Mouse (Mus musculus): ENCODE results near the gene Sin3a. TPM values are rescaled to one million over a fixed set of nuclear protein-coding genes. Genes with fewer than 3 reads are reported as not detected.

Sin3a gene
- total RNA-seq, 1 experiment from 2014 or later: 73.2 TPM

GRCm38 (mm10) chr9:57137777-57138176, 65.9 kb downstream of the Sin3a start:
- DNase-seq: no peak

GRCm38 (mm10) chr9:57138507-57138906, 66.7 kb downstream of the Sin3a start:
- no peak for DNase-seq

DNA sequence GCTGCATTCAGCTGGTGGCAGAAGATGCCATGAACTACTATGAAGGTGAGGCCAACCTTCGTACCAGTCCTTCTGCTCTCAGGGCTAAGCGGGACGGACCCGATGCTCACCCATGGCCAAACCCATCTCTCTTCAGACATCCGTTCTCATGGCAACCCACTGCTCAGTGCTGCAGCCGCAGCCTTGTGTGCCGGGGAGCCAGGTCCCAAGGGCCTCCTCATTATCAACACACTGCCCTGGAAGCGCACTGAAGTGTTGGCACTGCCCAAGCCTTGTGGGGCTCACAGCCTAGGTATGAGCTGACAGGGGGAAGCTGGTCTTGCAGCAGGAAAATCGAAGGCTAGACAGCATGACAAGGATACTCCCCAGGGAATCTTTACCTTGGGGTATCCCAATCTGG, 67.3 kb downstream of the Sin3a start:
- DNase-seq: no peak

- no peak for DNase-seq
These were observed 67.7 kb downstream of the Sin3a start for GRCm38 (mm10) chr9:57139571-57139970.

- DNase-seq: no peak
These were observed 69.8 kb downstream of the Sin3a start for GRCm38 (mm10) chr9:57141417-57142353.

DNA sequence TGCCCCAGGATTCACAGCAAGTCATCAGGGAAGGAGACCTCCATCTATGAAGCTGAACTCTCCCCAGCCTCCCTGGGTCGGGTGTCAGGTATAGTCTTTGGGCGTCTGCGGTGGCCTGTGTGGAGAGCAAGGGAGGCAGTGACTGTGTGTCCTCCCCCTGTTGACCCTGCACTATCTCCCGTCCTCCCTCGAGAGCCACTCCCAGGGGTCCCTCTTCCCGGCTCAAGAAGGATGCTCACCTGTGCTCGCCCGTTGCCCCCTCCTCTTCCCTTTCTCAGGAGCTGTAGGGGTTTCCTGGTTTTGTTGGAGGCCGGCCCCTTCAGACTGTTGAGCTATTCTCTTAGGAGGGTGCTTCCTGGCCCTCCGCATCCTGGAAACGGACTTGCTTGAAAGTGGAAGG, 71.4 kb downstream of the Sin3a start:
- no peak for DNase-seq

DNA sequence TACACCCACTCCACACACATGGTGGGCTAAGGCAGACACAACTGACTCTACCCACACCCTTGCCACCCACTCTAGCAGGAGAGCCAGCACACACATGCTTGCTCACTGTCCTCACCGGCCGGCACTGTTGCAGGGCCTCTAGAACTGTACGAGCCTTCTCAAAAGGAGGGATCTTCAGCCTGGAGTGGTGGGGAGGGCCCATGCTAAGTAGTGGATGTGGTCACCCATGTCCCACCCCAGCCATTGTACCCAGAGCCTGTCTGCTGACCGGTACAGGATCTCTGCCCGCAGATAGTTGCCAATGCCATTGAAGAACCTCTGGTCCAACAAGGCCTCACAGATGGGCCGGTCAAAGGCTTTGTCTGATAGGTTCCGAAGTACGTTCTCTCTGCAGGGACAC, 73.0 kb downstream of the Sin3a start:
- DNase-seq: no peak

DNA sequence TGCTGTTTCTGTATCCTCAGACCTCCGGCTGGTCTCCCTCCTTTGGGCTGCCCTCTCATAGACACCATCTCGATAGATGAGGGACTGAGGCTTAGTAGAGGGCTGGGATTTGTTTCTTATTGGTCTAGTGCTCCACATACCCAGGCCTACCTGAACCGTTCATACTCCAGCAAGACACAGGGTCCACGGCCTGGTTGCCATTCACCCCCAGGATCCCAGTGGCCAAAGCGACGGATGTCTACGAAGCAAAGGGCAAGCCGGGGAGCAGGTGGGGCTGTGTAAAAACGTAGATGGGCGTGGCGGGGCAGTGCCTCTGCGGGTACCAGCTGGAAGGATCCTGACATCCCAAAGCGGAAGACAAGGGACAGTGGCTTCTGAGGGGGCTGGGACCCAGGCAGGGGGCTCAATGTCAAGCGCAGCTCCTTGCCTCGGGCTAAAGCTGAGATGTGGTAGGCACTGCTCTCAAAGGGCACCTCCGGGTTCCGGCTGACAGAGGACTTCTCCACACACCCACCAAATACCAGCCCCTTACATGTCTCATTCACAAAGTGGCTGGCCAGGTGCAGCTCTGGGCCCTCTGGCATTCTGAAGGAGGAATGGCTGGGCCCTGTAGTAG, 74.7 kb downstream of the Sin3a start:
- no peak for DNase-seq

GRCm38 (mm10) chr9:57147205-57148143, 75.6 kb downstream of the Sin3a start:
- DNase-seq: no peak

GRCm38 (mm10) chr9:57148144-57148878, 76.5 kb downstream of the Sin3a start, which contains the start of gene Neil1:
TSS of gene Neil1 (minus strand) at chr9:57148305.
- peak; percentile 75 for DNase-seq

DNA sequence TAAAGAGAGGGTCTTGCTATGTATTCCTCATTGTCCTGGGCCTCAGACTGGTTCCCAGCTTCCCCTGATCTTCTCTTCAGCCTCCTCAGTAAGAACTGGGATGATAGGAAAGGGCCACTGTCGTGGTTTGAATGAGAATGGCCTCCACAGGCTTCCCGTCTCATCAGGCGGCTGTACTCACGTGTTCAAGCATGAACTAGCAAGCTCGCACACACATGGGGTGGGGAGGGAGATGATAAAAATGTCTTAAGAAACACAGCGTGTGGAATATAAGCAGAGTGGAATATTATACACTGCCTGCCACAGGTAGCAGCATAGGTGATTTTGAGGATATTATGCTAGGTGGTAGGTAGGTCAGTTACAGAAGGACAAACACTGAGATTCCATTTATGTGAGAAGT, 77.2 kb downstream of the Sin3a start:
- no peak for DNase-seq

DNA sequence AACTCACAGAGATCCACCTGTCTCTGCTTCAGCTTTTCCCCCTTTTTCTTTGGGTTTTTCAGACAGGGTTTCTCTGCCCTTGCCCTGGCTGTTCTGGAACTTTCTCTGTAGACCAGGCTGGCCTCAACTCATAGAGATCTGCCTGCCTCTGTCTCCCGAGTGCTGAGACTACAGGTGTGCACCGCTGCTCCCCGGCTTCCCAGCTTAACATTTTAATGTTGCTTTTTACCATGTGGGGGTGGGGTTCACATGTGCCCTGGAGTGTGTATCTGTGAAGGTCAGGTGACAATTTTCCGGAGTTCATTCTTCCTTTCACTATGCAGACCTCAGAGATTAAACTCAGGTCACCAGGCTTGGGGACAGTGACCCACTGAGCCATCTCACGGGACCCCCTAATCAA, 78.4 kb downstream of the Sin3a start:
- no peak for DNase-seq

GRCm38 (mm10) chr9:57152331-57152730, 80.5 kb downstream of the Sin3a start:
- DNase-seq: no peak

GRCm38 (mm10) chr9:57156383-57156782, 84.5 kb downstream of the Sin3a start:
- no peak for DNase-seq

GRCm38 (mm10) chr9:57156823-57157222, 85.0 kb downstream of the Sin3a start:
- no peak for DNase-seq

DNA sequence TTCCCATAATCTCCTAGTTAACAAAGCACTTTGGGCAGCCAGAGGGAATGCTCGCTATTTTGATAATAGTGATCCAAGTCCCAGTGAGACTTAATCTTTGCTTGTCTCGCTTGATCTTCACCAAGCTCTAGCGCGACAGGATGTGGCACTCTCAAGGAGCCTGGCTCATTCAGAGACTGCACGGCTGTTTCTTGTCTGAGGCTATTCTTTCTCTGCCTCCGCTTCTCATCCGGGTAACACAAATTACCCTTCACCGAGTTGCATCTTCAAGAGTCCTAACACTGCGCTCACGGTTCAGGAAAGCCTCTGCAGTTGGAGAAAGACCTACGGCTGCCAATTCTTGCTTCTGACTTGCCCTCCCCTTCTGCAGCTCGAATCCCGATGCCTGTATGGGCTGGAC, 85.7 kb downstream of the Sin3a start:
- DNase-seq: no peak

DNA sequence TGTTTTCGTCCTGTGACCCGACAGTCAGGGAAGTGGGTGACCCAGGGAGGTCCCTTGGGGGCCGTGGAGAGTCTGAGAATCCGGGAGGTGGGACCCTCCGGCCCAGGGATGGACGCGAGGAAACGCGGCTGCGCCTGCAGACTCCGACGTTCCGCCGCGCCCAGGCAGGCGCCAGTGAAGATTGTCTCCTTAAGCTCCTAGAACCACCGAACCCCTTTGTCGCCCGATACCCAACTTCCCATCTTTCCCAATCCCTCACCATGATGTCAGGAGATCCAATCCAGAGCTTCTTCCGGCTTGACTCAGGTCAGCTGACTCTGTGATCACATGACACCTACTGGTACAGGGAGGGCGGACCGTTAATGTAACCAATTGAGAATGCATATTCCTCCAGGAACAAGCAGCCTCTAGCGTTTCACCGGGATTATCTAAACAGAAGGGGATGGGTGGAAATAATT, 86.2 kb downstream of the Sin3a start, which contains the start of gene Commd4:
Gene Commd4 (minus strand): TSS at position 319 of the 458 bp plus-strand sequence.
- DNase-seq: peak; percentile 85

GRCm38 (mm10) chr9:57158506-57158905, 86.7 kb downstream of the Sin3a start:
- DNase-seq: no peak

- no peak for DNase-seq
These were observed 90.7 kb downstream of the Sin3a start for GRCm38 (mm10) chr9:57162496-57162895.

- no peak for DNase-seq
These were observed 91.3 kb downstream of the Sin3a start for GRCm38 (mm10) chr9:57163137-57163536.

DNA sequence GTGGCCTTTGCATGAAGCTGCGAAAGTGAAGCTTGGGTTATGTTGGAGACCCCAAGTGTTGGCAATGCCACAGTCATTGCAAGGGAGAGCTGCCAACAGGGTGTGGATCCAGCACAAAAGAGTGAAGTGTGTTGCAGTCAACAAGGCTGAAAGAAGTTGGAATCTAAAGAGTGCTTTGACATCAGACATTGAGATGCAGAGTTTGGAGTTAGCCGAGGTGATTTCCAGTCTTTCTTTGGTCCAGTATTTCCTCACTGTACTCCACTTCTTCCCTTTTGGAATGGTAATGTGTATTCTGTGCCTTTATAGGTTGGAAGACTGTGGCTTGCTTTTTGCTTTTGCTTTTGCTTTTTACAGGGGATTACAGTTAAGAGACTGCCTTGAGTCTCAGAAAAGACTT, 94.3 kb downstream of the Sin3a start:
- DNase-seq: no peak

GRCm38 (mm10) chr9:57168411-57168810, 96.6 kb downstream of the Sin3a start:
- DNase-seq: no peak

All from adrenal gland, postnatal 25 days (tissue).